Mouse (Mus musculus): ENCODE measurements around the gene Zkscan14.

Zkscan14 gene

GRCm38 (mm10) chr5:145203936-145204691 lies 2.4 kb upstream of the Zkscan14 start, which contains the start of gene Zkscan5:
Zkscan5 (plus strand) TSS chr5:145204562.
- DNase-seq (ENCODE audit: extremely low read depth, low read depth, low spot score), result peak; percentile 90

DNA sequence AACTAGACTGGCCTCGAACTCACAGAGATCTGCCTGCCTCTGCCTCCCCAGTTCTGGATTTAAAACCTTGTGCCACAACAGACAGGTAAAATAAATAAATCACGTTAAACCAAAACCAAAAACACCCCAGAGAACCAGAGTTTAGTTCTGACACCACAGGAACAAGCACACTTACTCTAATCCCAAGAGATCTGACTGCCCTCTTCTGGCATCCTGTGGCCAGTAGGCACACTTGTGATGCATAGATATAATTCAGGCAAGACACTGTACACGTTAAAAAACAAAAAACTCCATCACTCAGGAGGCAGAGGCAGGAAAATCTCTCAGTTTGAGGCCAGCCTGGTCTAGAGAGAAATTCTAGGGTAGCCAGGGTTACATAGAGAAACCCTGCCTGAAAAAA lies 778 bp upstream of the Zkscan14 start:
- no peak for DNase-seq (ENCODE audit: extremely low read depth, low read depth, low spot score)

- no peak for DNase-seq (ENCODE audit: extremely low read depth, low read depth, low spot score)
These were observed 1.3 kb downstream of the Zkscan14 start for GRCm38 (mm10) chr5:145200387-145200786.

GRCm38 (mm10) chr5:145191962-145192361 lies 9.7 kb downstream of the Zkscan14 start, which contains the start of gene Atp5j2:
Atp5j2 (minus strand) TSS chr5:145192062.
- no peak for DNase-seq (ENCODE audit: extremely low read depth, low read depth, low spot score)

- no peak for DNase-seq (ENCODE audit: extremely low read depth, low read depth, low spot score)
These were observed 10.5 kb downstream of the Zkscan14 start for GRCm38 (mm10) chr5:145190875-145191798.

DNA sequence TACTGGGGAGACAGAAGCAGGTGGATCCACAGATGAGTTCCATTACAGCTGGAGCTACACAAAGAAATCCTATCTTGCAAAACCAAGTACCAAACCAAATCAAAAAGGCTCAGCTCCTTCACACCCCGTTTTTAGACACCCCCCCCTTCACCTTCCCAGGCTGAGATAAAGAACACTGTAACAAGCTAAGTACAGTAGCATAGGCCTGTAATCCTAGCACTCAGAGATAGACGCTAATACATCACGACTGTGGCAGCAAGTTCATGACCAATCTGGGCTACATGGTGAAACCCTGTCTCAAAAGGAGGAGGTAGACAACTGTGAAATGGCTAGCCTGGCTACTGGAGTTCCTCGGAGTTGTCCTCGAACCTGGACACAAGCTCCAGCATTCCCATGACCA lies 11.3 kb downstream of the Zkscan14 start:
- no peak for DNase-seq (ENCODE audit: extremely low read depth, low read depth, low spot score)

GRCm38 (mm10) chr5:145189416-145189815 lies 12.3 kb downstream of the Zkscan14 start:
- DNase-seq (ENCODE audit: extremely low read depth, low read depth, low spot score), result no peak

GRCm38 (mm10) chr5:145185244-145185643 lies 16.4 kb downstream of the Zkscan14 start:
- DNase-seq (ENCODE audit: extremely low read depth, low read depth, low spot score), result no peak

- no peak for DNase-seq (ENCODE audit: extremely low read depth, low read depth, low spot score)
These were observed 23.1 kb downstream of the Zkscan14 start for GRCm38 (mm10) chr5:145178461-145178980.

DNA sequence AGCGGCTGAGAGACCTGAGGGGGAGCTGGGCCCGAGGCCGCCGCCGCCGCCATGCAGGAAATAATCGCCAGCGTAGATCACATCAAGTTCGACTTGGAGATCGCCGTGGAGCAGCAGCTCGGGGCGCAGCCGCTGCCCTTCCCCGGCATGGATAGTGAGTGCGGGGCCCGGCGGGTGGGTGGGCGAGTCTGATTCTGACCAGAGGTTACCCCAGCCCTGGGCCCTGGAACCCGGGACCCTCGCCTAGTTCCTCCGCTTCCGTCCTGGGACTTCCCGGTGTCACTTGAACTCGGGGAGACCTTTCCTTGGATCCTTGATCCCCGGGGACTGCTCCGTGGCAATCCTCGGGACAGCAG lies 34.4 kb downstream of the Zkscan14 start:
- no peak for DNase-seq (ENCODE audit: extremely low read depth, low read depth, low spot score)

- peak; percentile 80 for DNase-seq (ENCODE audit: extremely low read depth, low read depth, low spot score)
These were observed 34.9 kb downstream of the Zkscan14 start, which contains the start of the genes Ptcd1 and Cpsf4 for GRCm38 (mm10) chr5:145166536-145167305. Ptcd1 (minus strand) TSS chr5:145167108. Cpsf4 (plus strand) TSS chr5:145167213.

DNA sequence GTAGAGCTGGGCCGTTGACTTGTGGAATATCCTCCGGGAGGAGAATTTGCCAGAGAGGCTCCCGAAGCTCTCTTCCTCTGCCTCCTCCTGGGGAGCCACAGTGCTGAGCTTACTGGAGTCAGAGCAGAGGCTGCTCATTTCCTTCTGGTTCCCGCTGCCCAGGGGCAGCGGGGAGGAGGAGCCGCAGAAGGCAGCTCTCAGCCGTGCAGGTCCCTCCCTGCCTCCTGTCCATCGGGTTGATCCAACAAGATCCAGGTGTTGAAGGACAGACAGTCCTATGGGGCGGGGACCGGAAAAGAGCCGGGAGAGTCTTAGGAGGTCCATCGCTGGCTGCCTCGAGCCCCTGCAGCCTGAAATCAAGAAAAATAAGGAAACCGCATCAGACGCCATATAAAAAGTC lies 36.5 kb downstream of the Zkscan14 start:
- no peak for DNase-seq (ENCODE audit: extremely low read depth, low read depth, low spot score)

GRCm38 (mm10) chr5:145164710-145165109 lies 37.0 kb downstream of the Zkscan14 start:
- no peak for DNase-seq (ENCODE audit: extremely low read depth, low read depth, low spot score)

- DNase-seq (ENCODE audit: extremely low read depth, low read depth, low spot score), result no peak
These were observed 40.3 kb downstream of the Zkscan14 start for GRCm38 (mm10) chr5:145161361-145161760.

DNA sequence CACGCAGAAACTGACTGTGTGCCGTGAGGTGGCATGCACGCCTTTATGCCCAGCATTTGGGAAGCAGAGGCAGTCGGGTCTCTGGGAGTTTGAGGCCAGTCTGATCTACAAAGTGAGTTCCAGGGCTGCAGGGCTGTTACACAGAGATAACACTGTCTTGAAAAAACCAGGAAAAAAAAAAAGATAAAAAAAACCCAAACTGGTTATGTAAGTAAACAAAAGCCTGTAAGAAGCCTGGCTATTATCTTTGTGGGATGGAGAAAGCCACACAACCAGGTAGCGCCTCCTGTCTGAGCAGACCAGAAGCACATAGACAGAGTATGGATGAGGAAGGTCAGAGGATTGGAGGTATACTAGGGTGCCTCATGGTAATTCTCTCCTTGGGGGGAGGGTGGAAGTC lies 49.0 kb downstream of the Zkscan14 start:
- DNase-seq (ENCODE audit: extremely low read depth, low read depth, low spot score), result no peak

DNA sequence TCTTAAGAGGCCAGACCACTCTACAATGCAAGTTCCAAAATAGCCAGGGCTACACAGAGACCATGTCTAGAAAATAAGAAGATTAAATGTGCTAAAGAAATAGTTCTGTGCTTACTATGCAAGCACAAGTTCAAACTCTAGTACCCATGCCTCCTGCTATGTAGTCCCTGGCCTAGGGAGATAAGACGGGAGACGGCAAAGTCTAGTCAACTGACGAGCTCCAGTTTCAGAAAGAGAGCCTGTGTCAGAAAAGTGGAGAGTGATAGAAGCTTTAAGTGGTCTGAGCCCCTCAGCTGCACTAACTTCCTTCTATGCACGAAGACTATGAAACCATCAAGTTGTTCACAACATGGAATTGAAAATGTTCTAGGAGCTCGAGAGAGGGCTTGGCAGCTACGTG lies 52.4 kb downstream of the Zkscan14 start:
- DNase-seq (ENCODE audit: extremely low read depth, low read depth, low spot score), result no peak

DNA sequence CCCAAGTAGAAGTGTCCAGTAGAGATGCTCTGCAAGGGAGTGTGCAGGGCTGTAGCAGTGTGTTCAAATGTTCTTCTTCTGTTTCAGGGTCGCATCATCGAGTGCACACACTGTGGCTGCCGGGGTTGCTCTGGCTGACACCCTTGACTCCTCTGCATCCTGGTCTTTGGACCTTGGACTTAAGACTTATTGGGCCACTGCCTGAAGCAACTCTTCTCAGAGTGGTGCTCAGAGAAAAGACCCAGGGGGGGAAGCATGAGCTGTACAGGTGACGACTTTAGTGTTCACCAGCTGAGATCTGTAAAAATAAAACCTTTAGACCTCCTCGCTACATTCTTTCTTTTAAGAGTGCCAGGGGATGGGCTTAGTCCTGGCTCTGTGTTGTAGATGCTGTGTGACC lies 53.9 kb downstream of the Zkscan14 start:
- DNase-seq (ENCODE audit: extremely low read depth, low read depth, low spot score), result no peak
